Mouse (Mus musculus) G1E-ER4 (cell line): ENCODE data around the gene Ehbp1. TPM values are rescaled to one million over a fixed set of nuclear protein-coding genes. Genes with fewer than 3 reads are reported as not detected.

Source experiments
- GATA1 ChIP-seq: IDR thresholded peaks from one replicate; pipeline ENCODE4 v1.8.0; 2012; ENCODE audit warnings: low read length, inconsistent platforms
- polyA plus RNA-seq: library from polyadenylated mRNA; stranded (reverse); fragments of >175 nt; gene quantifications from 2 replicates; pipeline ENCODE4 v1.2.3, GENCODE M21; 2012

Ehbp1 gene
- polyA plus RNA-seq, 1 experiment = 0.84 TPM

DNA sequence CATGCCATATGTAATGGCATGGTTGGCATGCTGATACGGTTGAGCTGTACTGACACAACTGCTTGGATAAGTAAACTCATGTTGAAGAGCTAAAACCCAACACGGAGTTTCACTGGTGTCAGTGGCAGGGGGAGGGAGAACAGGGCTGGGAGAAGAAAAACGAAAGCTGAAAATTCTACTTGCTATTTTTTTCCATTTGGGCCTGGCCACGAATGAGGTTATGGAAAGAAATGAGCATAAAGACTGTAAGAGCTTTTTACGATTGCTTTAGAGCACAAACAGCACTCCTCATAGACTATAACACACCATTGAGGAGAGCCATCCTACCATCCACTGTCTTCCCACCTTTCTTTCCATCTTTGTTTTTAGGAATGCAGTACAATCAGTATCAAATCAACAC is 106.5 kb downstream of the Ehbp1 start:
- no peak for TF ChIP-seq GATA1

DNA sequence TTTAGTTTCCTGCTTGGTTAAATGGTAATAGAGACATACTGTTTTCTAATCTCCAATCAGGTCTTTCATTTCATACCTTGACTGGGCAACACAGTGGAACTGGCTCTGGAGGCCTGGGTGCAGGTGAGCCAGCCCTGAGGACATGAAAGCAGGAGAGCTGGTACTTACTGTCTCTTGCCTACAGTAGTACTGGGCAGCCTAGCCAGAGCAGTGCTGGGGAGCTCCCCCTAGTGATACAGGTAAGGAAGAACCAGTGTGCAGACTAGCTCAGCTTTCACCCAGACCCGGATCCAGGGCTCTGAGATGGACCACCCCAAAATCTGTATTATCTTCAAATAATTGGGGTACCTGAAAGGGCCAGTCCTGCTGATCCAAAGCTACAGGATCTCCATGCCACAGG is 107.4 kb downstream of the Ehbp1 start:
- TF ChIP-seq GATA1 = no peak

- no peak for TF ChIP-seq GATA1
Observed at GRCm38 (mm10) chr11:22230906-22231305, 111.2 kb downstream of the Ehbp1 start.

GRCm38 (mm10) chr11:22225619-22226018 is 116.5 kb downstream of the Ehbp1 start:
- TF ChIP-seq GATA1 = no peak

GRCm38 (mm10) chr11:22218222-22218621 is 123.9 kb downstream of the Ehbp1 start:
- no peak for TF ChIP-seq GATA1

GRCm38 (mm10) chr11:22216941-22217340 is 125.2 kb downstream of the Ehbp1 start:
- no peak for TF ChIP-seq GATA1

DNA sequence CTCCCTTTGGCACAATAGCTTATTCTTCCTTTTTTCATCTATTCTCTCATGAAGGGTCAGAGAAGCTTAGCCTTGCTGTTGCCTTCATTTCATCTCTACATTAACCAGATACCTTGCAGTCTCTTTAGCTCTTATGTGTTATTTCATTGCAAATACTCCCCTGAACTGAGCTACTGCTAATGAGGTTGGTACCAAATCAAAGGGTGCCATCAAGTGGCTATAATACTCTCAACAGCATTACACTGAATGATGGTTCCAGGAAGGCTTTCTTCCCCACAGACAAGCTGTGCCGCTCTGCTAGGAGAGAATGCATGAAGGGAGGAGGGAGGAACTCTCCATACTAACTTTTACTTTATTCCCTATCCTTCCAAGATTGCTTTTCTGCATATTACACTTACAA is 135.5 kb downstream of the Ehbp1 start:
- no peak for TF ChIP-seq GATA1

DNA sequence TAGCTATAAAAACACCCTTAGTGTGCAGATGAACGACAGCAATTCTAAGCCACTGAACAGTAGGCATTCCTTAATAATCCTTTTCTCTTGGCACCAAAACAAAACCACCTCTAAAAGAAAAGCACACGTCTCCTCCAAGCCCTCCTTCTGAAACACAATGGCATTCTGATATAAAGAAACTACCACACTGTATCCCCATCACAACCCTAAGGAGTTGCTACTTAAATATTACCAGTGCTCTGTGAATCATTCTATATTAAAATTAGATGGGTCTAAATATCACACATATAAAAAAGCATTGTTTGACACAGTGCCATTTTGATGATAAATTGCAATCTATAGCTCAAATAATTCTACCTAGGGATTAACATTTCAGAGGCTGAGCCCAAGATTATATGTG is 135.9 kb downstream of the Ehbp1 start:
- TF ChIP-seq GATA1 = no peak

DNA sequence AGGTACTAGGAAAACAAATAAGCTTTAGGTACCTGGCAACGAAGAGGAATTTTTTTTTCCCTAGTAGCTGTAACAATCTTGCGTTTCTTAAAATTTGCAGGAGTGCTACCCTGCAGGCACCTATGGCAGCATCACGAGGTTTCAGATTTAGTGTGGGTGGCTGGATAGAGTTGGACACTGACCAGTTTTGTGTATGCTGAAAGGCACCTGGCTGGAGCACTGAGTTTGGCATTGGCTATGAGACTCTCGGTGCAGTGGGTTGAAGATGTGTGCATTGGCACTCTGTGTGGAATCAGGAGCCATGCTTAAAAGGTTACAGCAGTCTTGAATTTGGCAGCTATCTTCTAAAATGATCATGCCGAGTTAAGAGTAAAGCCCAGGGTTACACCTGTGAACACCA is 138.7 kb downstream of the Ehbp1 start:
- no peak for TF ChIP-seq GATA1

DNA sequence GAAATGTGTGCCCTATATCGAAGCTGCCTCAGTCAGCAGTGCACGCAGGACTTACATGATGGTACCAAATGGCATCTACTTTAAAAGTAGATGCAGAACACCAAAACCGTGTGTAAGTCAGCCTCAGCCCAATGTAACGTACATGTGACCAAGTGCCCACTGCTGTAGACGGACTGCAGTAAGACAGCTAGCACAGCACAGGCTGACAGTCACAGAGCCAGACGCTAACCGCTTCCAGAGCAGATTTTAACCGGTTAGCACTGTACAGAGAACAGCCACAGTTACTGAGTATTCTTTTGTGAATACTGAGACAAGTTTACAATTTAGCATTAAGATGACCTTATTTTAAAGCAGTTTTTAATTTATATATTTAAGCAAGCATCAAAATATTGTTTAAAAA is 141.0 kb downstream of the Ehbp1 start:
- no peak for TF ChIP-seq GATA1

DNA sequence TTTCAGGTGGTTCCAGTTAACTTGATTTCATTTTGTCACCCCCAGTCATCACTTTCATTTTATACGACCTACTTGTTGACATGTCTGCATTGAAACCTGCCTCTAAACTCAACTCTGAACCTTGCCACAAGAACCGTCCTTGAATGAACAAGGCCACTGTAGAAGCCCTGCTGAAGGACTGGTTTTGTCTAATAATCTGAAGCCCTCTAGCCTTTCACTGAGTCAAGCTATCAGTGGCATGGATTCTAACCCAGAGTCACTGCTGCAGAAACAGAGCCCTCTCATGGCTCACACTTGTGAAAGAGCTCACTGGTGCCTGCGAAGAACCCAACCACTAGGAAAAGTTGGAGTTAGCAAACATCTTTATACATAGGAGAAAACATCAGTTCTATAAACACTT is 142.2 kb downstream of the Ehbp1 start:
- no peak for TF ChIP-seq GATA1

- no peak for TF ChIP-seq GATA1
Observed at GRCm38 (mm10) chr11:22198406-22198805, 143.7 kb downstream of the Ehbp1 start.

DNA sequence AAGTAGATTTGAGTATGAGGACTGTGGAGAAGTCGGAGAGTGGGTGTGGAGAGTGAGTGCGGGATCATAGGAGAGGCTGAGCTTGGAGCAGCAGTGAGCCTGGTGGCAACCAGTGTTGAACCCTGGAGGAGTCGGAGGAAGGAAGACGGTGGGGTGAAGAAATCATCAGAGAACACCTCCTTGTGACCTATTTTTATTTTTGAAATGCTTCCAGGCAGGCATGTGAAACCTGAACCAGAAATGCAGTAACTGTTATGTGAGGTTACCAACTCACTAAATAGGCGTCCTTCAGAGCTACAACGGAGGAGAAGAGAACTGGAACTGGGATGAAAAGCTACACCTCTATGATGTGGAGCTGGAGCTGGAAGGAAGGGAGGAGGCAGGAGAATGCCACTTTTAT is 144.2 kb downstream of the Ehbp1 start:
- no peak for TF ChIP-seq GATA1

GRCm38 (mm10) chr11:22196776-22197175 is 145.3 kb downstream of the Ehbp1 start:
- TF ChIP-seq GATA1 = no peak

DNA sequence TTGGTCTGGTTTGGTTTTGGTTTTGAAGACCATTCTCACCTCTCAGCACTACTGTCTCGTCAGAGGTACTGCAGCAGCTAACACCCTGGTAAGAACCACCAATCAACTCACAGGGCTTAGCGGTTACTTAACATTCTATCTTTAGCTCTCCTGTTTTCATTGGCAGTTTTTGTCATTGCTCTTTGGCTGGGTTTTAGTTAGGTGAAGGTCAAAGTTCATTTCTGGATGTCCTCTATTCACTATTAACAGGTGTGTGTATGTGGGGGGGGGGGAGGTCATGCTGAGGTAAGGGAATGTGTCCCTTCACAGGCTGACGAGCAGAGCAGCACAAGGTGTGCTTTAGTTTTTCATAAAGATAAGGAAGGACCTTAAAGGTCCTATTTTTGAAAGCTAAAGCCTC is 147.5 kb downstream of the Ehbp1 start:
- no peak for TF ChIP-seq GATA1

- TF ChIP-seq GATA1 = no peak
Observed at GRCm38 (mm10) chr11:22190576-22190975, 151.5 kb downstream of the Ehbp1 start.

DNA sequence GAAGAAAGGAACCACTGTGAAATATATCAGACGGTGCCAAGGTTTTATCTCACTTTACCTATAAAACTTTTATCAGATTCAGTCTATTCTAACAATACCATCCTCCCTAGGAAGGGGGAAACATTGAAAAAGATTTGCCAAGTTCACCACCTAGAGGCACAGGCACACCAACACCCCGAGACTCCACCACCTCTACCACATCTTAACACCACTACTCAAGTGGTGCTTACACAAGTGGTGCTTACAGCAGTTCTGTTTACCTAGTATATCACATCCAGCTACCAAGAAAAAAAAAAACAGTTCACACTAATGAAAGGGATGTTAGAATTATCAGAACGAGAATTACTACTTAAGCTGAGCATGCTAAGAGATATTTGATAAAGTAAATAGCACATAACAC is 152.1 kb downstream of the Ehbp1 start:
- TF ChIP-seq GATA1 = no peak

DNA sequence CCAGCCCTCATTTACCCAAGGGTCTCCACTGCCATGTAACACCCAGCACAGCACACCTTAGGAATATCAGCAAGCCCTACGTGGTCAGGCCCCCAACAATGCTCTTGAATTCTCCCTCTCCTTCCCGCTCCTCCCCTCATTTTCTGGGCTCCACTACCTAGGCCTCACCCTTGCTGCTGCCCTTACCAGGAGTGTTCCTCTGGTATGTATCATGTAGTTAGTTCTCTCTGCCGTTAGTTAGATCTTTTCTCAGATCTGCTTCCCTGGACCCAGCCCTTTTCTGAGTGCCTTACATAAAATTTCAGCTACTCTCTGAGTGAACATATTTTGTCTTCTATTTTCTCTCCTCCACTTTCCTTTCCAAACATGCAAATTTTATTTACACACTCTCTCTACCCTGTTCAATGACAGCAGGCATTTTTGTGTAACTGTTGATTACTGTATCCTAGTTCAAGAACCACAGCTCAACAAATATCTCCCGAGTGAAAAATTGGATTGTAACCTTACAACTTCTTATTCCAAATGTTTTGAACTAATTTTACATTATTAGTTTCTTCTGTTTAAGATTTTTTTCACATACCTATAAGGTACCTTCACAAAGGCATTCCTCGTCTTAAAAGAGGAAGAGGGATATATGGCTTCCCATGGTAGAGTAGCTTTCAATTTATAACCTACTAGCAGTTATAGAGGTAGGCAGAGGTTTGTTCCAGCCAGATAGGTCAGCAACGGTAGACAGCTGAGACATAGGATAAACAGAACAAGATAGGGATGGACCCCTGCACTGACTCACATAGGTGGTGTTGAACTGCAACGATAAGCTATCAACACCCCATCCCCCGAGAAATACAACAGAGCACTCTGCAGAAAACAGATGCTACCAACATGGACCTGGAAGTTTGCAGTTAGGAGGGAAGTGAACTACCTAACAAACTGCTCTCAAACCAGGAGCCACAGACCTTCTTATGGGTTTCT is 160.3 kb downstream of the Ehbp1 start:
- no peak for TF ChIP-seq GATA1

DNA sequence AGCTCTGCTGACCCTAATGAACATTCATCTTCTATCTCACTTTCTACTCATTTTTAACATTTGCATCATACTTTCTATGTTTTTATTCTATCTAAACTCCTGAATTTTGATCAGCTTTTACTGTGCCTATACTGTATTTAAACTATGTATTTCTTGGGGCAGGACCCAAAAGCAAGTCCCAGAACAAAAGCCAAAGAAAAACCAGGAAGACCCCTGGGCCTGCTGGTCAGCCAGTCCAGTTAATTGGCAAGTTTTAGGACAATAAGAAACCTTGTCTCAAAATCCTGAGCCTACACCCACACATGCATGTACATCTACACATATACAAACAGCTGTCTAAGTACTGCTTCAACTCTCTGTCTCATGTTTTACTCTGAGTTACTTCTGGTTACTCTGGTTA is 161.9 kb downstream of the Ehbp1 start:
- TF ChIP-seq GATA1 = no peak
